In the genomic region with DNA sequence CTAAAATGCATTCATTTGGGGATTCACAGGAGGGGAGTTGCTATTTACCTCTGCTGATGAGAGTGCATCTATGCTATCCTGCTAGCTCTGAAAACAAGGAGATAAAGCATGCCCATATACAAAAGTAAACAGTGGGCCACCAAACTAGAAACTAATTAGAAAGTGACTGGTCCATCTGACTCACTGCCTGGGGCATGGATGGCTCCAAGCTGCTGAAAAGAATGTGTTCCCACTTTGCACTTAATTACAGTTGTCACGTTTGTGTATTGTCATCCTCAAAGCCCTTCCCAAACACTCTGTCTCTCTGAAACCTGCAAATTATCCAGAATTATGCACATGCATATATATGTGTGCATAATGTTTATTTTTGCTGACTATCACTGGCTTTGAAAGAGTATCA, we compare ENCODE assay signal across 17 mouse cellular contexts. TPM values are rescaled to one million over a fixed set of nuclear protein-coding genes. Genes with fewer than 3 reads are reported as not detected.
DNase-seq lines count a peak whose midpoint lies in the region; ATAC-seq and TF ChIP-seq lines count a peak whose summit lies in the region.
"Had no signal": no experiment of that assay in that cellular context is flagged by ENCODE, and none has a peak within 500 bp of the region (broad histone marks: within the 10 kb centered on the region; RNA-seq: fewer than 3 reads in every experiment).

No protein-coding gene starts in this region.

- peak overlapping the region; percentile 46; the same call in 1 of the 2 replicates for H3K9ac ChIP-seq in hindbrain, embryonic 13.5 days
- no peak overlapping the region for H3K9ac ChIP-seq in hindbrain, embryonic 11.5 days (ENCODE audit: low read depth, low read length)
- 0 out of 2 replicates have a peak overlapping the region, but pooled peaks have one; percentile 14 for H3K9ac ChIP-seq in forebrain, postnatal 0 days
- 0 out of 2 replicates have a peak overlapping the region, but pooled peaks have one; percentile 3 for H3K9ac ChIP-seq in midbrain, embryonic 14.5 days (replicated peaks; ENCODE audit: low read length)
- H3K9ac ChIP-seq: embryonic facial prominence, embryonic 15.5 days; heart, embryonic 13.5 days had no signal

- H3K4me3 ChIP-seq in hindbrain, embryonic 13.5 days: peak overlapping the region; percentile 61
- no peak overlapping the region for H3K4me3 ChIP-seq in hindbrain, embryonic 11.5 days (ENCODE audit: low read depth, low read length)
- H3K4me3 ChIP-seq in forebrain, postnatal 0 days (ENCODE audit: low read depth, low read length): peak overlapping the region; percentile 57
- peak overlapping the region; percentile 59 for H3K4me3 ChIP-seq in midbrain, embryonic 14.5 days (replicated peaks; ENCODE audit: low read depth, low read length)
- H3K4me3 ChIP-seq: heart, embryonic 13.5 days had no signal

- H3K27ac ChIP-seq in hindbrain, embryonic 13.5 days: peak overlapping the region; percentile 40; the same call in 1 of the 2 replicates
- no peak overlapping the region for H3K27ac ChIP-seq in hindbrain, embryonic 11.5 days (ENCODE audit: low read depth, low read length)
- H3K27ac ChIP-seq in forebrain, postnatal 0 days (ENCODE audit: low read depth, low read length): no peak overlapping the region
- no peak overlapping the region for H3K27ac ChIP-seq in midbrain, embryonic 14.5 days (replicated peaks; ENCODE audit: low read depth, low read length)
- H3K27ac ChIP-seq: embryonic facial prominence, embryonic 15.5 days; heart, embryonic 13.5 days had no signal

- H3K9me3 ChIP-seq in hindbrain, embryonic 13.5 days: no peaks in the 10 kb centered on the region
- H3K9me3 ChIP-seq in hindbrain, embryonic 11.5 days (ENCODE audit: control insufficient read depth, low read length): no peaks in the 10 kb centered on the region
- no peaks in the 10 kb centered on the region for H3K9me3 ChIP-seq in forebrain, postnatal 0 days (ENCODE audit: low read length)
- H3K9me3 ChIP-seq in midbrain, embryonic 14.5 days (ENCODE audit: control insufficient read depth, low read length): no peaks in the 10 kb centered on the region
- H3K9me3 ChIP-seq: embryonic facial prominence, embryonic 15.5 days; heart, embryonic 13.5 days had no signal

- no peaks in the 10 kb centered on the region for H3K27me3 ChIP-seq in hindbrain, embryonic 13.5 days
- H3K27me3 ChIP-seq in hindbrain, embryonic 11.5 days (ENCODE audit: control insufficient read depth, insufficient read depth, low read length): no peaks in the 10 kb centered on the region
- no peaks in the 10 kb centered on the region for H3K27me3 ChIP-seq in forebrain, postnatal 0 days (ENCODE audit: insufficient read depth, low read length)
- no peaks in the 10 kb centered on the region for H3K27me3 ChIP-seq in midbrain, embryonic 14.5 days (ENCODE audit: control insufficient read depth, insufficient read depth, low read length)
- H3K27me3 ChIP-seq: embryonic facial prominence, embryonic 15.5 days had no signal

- peak overlapping the region; percentile 95 for H3K4me2 ChIP-seq in hindbrain, embryonic 13.5 days
- no peak overlapping the region for H3K4me2 ChIP-seq in hindbrain, embryonic 11.5 days (replicated peaks; ENCODE audit: low read depth, low read length)
- peak overlapping the region; percentile 96 for H3K4me2 ChIP-seq in forebrain, postnatal 0 days (ENCODE audit: low read depth)
- H3K4me2 ChIP-seq in midbrain, embryonic 14.5 days (ENCODE audit: low read length): peak overlapping the region; percentile 92
- H3K4me2 ChIP-seq: heart, embryonic 13.5 days had no signal

- 3% methylated on average over 1 of the region's 1 CpGs for WGBS in hindbrain, embryonic 13.5 days
- WGBS in hindbrain, embryonic 11.5 days: 16% methylated on average over 1 of the region's 1 CpGs
- WGBS in forebrain, postnatal 0 days: 11% methylated on average over 1 of the region's 1 CpGs
- WGBS in midbrain, embryonic 14.5 days: 11% methylated on average over 1 of the region's 1 CpGs

- H3K36me3 ChIP-seq in hindbrain, embryonic 13.5 days: no peaks in the 10 kb centered on the region
- no peaks in the 10 kb centered on the region for H3K36me3 ChIP-seq in hindbrain, embryonic 11.5 days (ENCODE audit: control insufficient read depth, insufficient read depth, low read length)
- no peaks in the 10 kb centered on the region for H3K36me3 ChIP-seq in forebrain, postnatal 0 days (ENCODE audit: insufficient read depth)
- H3K36me3 ChIP-seq in midbrain, embryonic 14.5 days (ENCODE audit: control insufficient read depth, insufficient read depth, low read length): no peaks in the 10 kb centered on the region
- H3K36me3 ChIP-seq: embryonic facial prominence, embryonic 15.5 days; heart, embryonic 13.5 days had no signal

- TF ChIP-seq CTCF in forebrain, postnatal 0 days (IDR thresholded peaks at IDR 0.05; ENCODE audit: low read depth): no peak

- no peak for DNase-seq in hindbrain, embryonic 11.5 days (ENCODE audit: low spot score)
- DNase-seq in Muller cell, postnatal 12 days (ENCODE audit: inconsistent ontology term): peak; percentile 66
- DNase-seq in forebrain, postnatal 0 days: no peak
- no peak for DNase-seq in midbrain, embryonic 14.5 days
- no peak for DNase-seq in testis, postnatal 10 days (ENCODE audit: low spot score)
- DNase-seq in adrenal gland, adult 2 months: no peak
- DNase-seq: adrenal gland, postnatal 36 days; cerebellum, adult 8-10 months; kidney, adult 18-20 months; lung, adult 18-20 months had no signal

- H3K4me1 ChIP-seq in hindbrain, embryonic 13.5 days (replicated peaks): peaks cover 40% of the 10 kb centered on the region
- H3K4me1 ChIP-seq in hindbrain, embryonic 11.5 days (replicated peaks; ENCODE audit: control insufficient read depth, insufficient read depth, low read length): no peaks in the 10 kb centered on the region
- H3K4me1 ChIP-seq in forebrain, postnatal 0 days (ENCODE audit: insufficient read depth): 0 out of 2 replicates have a peak, but pooled peaks cover 3% of the 10 kb centered on the region
- peaks cover 18% of the 10 kb centered on the region for H3K4me1 ChIP-seq in midbrain, embryonic 14.5 days (ENCODE audit: control insufficient read depth, insufficient read depth, low read length)

- no peak for ATAC-seq in hindbrain, embryonic 13.5 days (ENCODE audit: low FRiP score)
- ATAC-seq in hindbrain, embryonic 11.5 days (ENCODE audit: low FRiP score): no peak
- no peak for ATAC-seq in forebrain, postnatal 0 days
- no peak for ATAC-seq in midbrain, embryonic 14.5 days (ENCODE audit: low FRiP score, low TSS enrichment)
- ATAC-seq in activated CD4-positive, CD25-positive, alpha-beta regulatory T cell, adult 4 months: no peak
- ATAC-seq: Patski had no signal

RNA-seq across cellular contexts. Expression of a gene that starts 1.2 kb away (rescaled TPM):
- polyA plus RNA-seq in hindbrain, embryonic 13.5 days (2015; fragmentation: Nextera tagmentation; extraction: Ambion mirVana): 17.5 and 19.8 TPM in 2 replicates
- polyA plus RNA-seq in hindbrain, embryonic 11.5 days (2014; fragmentation: Nextera tagmentation; extraction: Ambion mirVana): 1.3 and 1.7 TPM in 2 replicates
- 19.8 and 22.3 TPM in 2 replicates for total RNA-seq in forebrain, postnatal 0 days (2014; rRNA removed)
- polyA plus RNA-seq in forebrain, postnatal 0 days (2015; fragmentation: Nextera tagmentation; extraction: Ambion mirVana): 10.5 and 17.1 TPM in 2 replicates
- 21.5 and 25.3 TPM in 2 replicates for polyA plus RNA-seq in midbrain, embryonic 14.5 days (2014; fragmentation: Nextera tagmentation; extraction: Ambion mirVana)
- polyA plus RNA-seq in activated CD4-positive, CD25-positive, alpha-beta regulatory T cell, adult 4 months (2017; shearing (Covaris generic)): not detected
- total RNA-seq in adrenal gland, adult 2 months (2021): 1 to 10 TPM; 1.5 to 2.9 TPM
- 0.13 and 0.20 TPM in 2 replicates for polyA plus RNA-seq in adrenal gland, adult 2 months (2012; rRNA removed)
- total RNA-seq: gastrocnemius, adult 18-20 months had no signal
- polyA plus RNA-seq: Patski had no signal

RNA-seq across cellular contexts. Expression of a gene that starts 51.9 kb away (rescaled TPM):
- 0.12 TPM in 1 of 2 replicates, not detected in the other for polyA plus RNA-seq in hindbrain, embryonic 13.5 days (2015; fragmentation: Nextera tagmentation; extraction: Ambion mirVana)
- not detected in 2 replicates for polyA plus RNA-seq in hindbrain, embryonic 11.5 days (2014; fragmentation: Nextera tagmentation; extraction: Ambion mirVana)
- not detected in 2 replicates for total RNA-seq in forebrain, postnatal 0 days (2014; rRNA removed)
- polyA plus RNA-seq in forebrain, postnatal 0 days (2015; fragmentation: Nextera tagmentation; extraction: Ambion mirVana): 0.08 TPM in 1 of 2 replicates, not detected in the other
- polyA plus RNA-seq in midbrain, embryonic 14.5 days (2014; fragmentation: Nextera tagmentation; extraction: Ambion mirVana): 0.12 and 0.32 TPM in 2 replicates
- not detected for polyA plus RNA-seq in activated CD4-positive, CD25-positive, alpha-beta regulatory T cell, adult 4 months (2017; shearing (Covaris generic))
- total RNA-seq in adrenal gland, adult 2 months (2021): not detected
- polyA plus RNA-seq in adrenal gland, adult 2 months (2012; rRNA removed): not detected in 2 replicates
- total RNA-seq: adrenal gland, postnatal 36 days; gastrocnemius, adult 18-20 months; left cerebral cortex, adult 8-10 months had no signal
- polyA plus RNA-seq: embryonic facial prominence, embryonic 15.5 days; heart, embryonic 13.5 days; Patski had no signal
